Mouse (Mus musculus) bone marrow, adult 2 months (tissue): ENCODE data around the gene 2310046K23Rik. TPM values are rescaled to one million over a fixed set of nuclear protein-coding genes. Genes with fewer than 3 reads are reported as not detected.

Source experiments
- H3K27ac ChIP-seq: fragments of 200-500 bp; 2 replicates; pipeline ENCODE4 v1.5.1; 2012; ENCODE audit warnings: low read depth, mild to moderate bottlenecking, control low read depth, inconsistent platforms, low read length; ENCODE audit not compliant: control insufficient read depth, poor library complexity, insufficient read depth
- H3K4me1 ChIP-seq: fragments of 200-500 bp; 2 replicates; pipeline ENCODE4 v1.6.1; 2011; ENCODE audit warnings: low read length; ENCODE audit not compliant: control insufficient read depth, insufficient read depth
- H3K4me3 ChIP-seq: fragments of 200-500 bp; replicated peaks from 2 replicates; pipeline ENCODE3; 2011; ENCODE audit warnings: mild to moderate bottlenecking, low read depth, low read length, control low read depth; ENCODE audit not compliant: control insufficient read depth
- CTCF ChIP-seq: fragments of 200-500 bp; IDR thresholded peaks from 2 replicates; pipeline ENCODE4 v1.5.1; 2011; ENCODE audit warnings: low read length, control low read depth; ENCODE audit not compliant: control insufficient read depth, insufficient read depth
- POLR2A ChIP-seq: fragments of 200-500 bp; IDR thresholded peaks from 2 replicates; pipeline ENCODE4 v1.6.1; 2011; ENCODE audit warnings: low read depth, mild to moderate bottlenecking, control low read depth, low read length, borderline replicate concordance; ENCODE audit not compliant: control insufficient read depth
- WGBS: fragments of 180-500 bp; shearing (Covaris S2); methylation state at CpG from one replicate; pipeline ENCODE4 v1.1.7; 2018; 5-methylcytosine and 5-hydroxymethylcytosine counted together
- polyA plus RNA-seq: library from polyadenylated mRNA; stranded (reverse); fragments of >200 nt; gene quantifications from 2 replicates; pipeline ENCODE4 v1.2.4, GENCODE M21; 2011; ENCODE audit warnings: low replicate concordance; ENCODE audit not compliant: missing spikeins, insufficient read depth, insufficient read length

The 2310046K23Rik gene
- polyA plus RNA-seq: not detected in 2 replicates

DNA sequence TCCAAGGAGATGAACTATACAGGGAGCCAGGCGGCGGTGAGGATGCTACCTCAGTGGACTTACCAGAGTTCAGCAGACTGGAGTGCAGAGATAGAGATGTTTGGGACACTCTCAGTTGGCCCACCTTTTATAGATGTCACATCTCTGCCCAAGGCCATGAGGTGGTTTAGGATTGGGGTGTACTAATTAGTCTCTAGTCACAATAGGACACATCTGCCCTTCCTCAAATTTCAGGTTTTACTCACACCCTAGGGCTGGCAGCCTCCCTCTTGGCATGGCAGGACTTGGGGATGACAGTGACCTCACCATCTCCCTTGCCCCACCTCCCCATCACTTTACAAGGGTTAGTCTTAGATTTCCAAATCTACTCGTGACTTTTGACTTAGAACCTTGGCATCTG, at the start of gene 2310046K23Rik:
Gene 2310046K23Rik, minus strand, starts transcription at position 101 of the 400 bp plus-strand sequence.
- TF ChIP-seq CTCF (no peak), POLR2A (no peak)
- Histone ChIP-seq H3K4me3 (no peak within 1 kb of the TSS), H3K4me1 (no peaks in the 10 kb centered on the region), H3K27ac (no peak within 1 kb of the TSS)
- WGBS: 78% methylated on average over 3 of the region's 3 CpGs

- H3K4me3 ChIP-seq: no peak overlapping the region
- no peak overlapping the region for H3K27ac ChIP-seq
- TF ChIP-seq CTCF: no peak
- no peak for TF ChIP-seq POLR2A
- 75% methylated on average over 3 of the region's 3 CpGs for WGBS
- no peaks in the 10 kb centered on the region for H3K4me1 ChIP-seq
Observed at GRCm38 (mm10) chr3:92583164-92583826, 49.0 kb upstream of the 2310046K23Rik start.

- WGBS: 76% methylated on average over 1 of the region's 1 CpGs
Observed at GRCm38 (mm10) chr3:92579508-92579907, 45.2 kb upstream of the 2310046K23Rik start.

DNA sequence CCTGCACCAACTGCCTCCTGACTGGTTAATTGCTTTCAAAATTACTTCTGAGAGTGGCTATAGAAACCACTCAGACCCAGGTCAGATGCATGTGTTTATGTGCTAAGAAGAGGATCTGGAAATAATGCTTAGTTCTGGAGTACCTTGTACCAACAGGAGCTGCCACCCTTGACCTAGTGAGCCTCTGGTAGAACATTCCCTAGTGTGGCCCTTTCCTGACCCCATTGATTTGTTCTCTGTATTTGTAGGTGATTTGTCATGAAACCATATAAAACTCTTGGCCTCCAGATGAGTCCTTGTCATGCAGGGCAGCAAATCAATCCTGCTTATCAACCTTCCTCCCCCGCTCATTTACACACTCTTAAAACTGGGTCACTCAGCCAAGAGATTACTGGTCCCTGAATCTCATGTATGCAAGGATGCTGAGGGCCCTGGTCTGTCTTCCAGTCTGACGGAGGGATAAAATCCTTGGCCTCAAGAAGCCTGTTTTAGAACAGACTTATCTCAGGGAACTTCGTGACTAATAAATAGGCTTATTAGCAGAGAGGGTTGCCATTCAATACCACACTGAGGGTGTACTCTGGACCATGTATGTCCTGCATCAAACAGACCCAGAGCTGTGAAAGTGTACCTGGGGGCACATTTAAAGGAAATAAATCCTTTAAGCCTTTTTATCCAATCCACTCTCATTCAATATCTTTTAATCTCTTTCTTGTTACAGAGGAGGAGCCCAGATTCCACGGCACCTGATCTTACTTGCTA, 44.5 kb upstream of the 2310046K23Rik start:
- no peak overlapping the region for H3K4me3 ChIP-seq
- H3K4me1 ChIP-seq: no peaks in the 10 kb centered on the region
- 79% methylated on average over 4 of the region's 4 CpGs for WGBS
- TF ChIP-seq POLR2A (no peak), CTCF (no peak)
- no peak overlapping the region for H3K27ac ChIP-seq

More at GRCm38 (mm10) chr3:92579508-92579907, 45.2 kb upstream of the 2310046K23Rik start:
- Histone ChIP-seq H3K27ac (no peak overlapping the region), H3K4me1 (no peaks in the 10 kb centered on the region), H3K4me3 (no peak overlapping the region)
- TF ChIP-seq CTCF: no peak
- no peak for TF ChIP-seq POLR2A

DNA sequence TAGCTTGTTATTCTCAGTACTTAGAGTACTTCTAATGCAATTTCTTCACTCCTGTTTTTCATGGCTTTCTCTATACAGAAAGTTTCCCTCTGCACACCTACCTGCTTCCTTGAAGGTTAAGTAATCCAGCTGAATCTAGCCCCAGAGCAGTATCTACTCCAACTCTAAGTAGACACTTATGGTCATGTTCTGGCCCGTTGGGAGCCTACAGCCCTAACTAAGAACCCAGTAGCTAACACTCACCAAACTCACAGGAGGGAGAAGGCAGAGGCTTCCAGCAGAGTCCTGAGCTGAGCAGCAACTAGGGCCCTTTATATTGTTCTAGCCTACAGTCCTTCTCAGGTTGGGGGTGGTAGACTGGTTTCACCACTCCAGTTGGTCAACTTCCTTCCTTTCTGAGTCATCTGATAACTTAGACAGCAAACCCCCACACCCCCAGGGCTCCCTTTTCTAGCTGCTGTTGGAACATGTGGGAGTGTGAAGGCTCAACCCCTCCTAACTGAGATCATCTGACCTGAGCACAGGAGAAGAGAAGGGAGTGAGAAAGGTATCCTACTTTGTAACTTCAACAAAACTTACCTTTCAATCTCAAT, 39.2 kb upstream of the 2310046K23Rik start, which contains the start of gene Ivl:
Gene Ivl, minus strand, starts transcription at position 287 of the 593 bp plus-strand sequence.
- H3K27ac ChIP-seq: no peak within 1 kb of the TSS
- 40% methylated on average over 1 of the region's 1 CpGs for WGBS
- TF ChIP-seq POLR2A: no peak
- no peak for TF ChIP-seq CTCF
- no peaks in the 10 kb centered on the region for H3K4me1 ChIP-seq
- no peak within 1 kb of the TSS for H3K4me3 ChIP-seq

- WGBS: 22% methylated on average over 2 of the region's 2 CpGs
- no peaks in the 10 kb centered on the region for H3K4me1 ChIP-seq
- TF ChIP-seq CTCF (no peak), POLR2A (no peak)
- H3K27ac ChIP-seq: no peak overlapping the region
- no peak overlapping the region for H3K4me3 ChIP-seq
Observed at GRCm38 (mm10) chr3:92572514-92573155, 38.3 kb upstream of the 2310046K23Rik start.

GRCm38 (mm10) chr3:92568752-92569151, 34.4 kb upstream of the 2310046K23Rik start:
- no peak for TF ChIP-seq CTCF
- TF ChIP-seq POLR2A: no peak
- WGBS: 78% methylated on average over 2 of the region's 2 CpGs
- Histone ChIP-seq H3K4me1 (no peaks in the 10 kb centered on the region), H3K4me3 (no peak overlapping the region), H3K27ac (no peak overlapping the region)
